Mouse (Mus musculus): ENCODE results near the gene Hnrnpf.

DNA sequence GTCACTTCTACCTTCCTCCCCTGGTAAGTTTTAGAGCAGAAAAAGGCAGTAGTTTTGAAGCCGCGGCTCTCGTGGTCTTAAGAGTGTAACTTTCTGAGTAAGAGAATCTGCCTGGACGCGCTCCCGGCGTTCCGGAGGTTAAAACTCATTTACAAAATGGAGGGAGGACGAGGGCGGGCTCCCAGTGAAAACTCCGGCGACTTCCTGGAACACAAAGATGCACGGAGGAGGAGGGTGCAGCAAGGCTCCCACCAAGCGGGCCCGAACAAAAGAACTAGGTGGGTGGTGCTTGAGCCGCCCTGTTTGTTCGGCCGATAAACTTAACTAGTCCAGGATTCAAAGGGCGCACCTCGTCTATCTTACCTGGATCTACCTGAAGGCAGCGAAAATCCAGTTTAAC lies 17.5 kb downstream of the Hnrnpf start:
- TF ChIP-seq POLR2A (IDR thresholded peaks at IDR 0.05; ENCODE audit: extremely low read depth, insufficient read depth, low read length) (no peak), CTCF (IDR thresholded peaks at IDR 0.05; ENCODE audit: low read depth, low read length) (no peak)
